In the genomic region with DNA sequence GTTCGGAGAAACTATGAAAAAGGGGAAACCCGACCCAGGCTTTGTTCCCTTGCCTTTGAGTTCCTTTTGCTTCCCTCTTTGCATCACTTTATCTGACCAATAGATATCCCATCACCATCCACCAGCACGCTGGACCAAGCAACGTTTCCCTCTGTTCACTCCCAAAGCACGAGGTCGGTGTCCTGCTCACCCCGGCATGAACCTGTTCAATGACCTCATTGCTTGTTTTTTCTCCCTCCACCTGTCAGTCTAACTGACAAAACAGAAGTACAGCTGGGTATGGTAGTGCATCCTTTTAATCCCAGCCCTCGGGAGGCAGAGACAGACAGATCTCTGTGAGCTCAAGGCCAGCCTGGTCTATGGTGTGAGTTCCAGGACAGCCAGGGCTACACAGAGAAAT, we compare ENCODE assay signal across 35 mouse cellular contexts.
"Had no signal": no experiment of that assay in that cellular context is flagged by ENCODE, and none has a peak within 500 bp of the region (broad histone marks: within the 10 kb centered on the region; RNA-seq: fewer than 3 reads in every experiment).

No protein-coding gene starts in this region.

- H3K9ac ChIP-seq: heart, embryonic 12.5 days; heart, embryonic 13.5 days; heart, embryonic 15.5 days; hindbrain, embryonic 12.5 days; hindbrain, embryonic 13.5 days; hindbrain, embryonic 14.5 days; hindbrain, embryonic 15.5 days; intestine, embryonic 15.5 days; kidney, embryonic 15.5 days had no signal

- DNase-seq: heart, adult 2 months; heart, postnatal 10 days; heart, postnatal 14 days; heart, postnatal 36 days; heart, postnatal 4 days; kidney, adult 11 months; kidney, adult 18-20 months; kidney, adult 2 months; kidney, adult 8-10 months; kidney, adult 9 months; kidney, postnatal 10 days; kidney, postnatal 14 days; kidney, postnatal 25 days; kidney, postnatal 36 days; kidney, postnatal 4 days; layer of hippocampus, adult 9-11 months had no signal

- H3K27ac ChIP-seq: heart, adult 2 months; heart, embryonic 10.5 days; heart, embryonic 13.5 days; heart, embryonic 15.5 days; hindbrain, embryonic 10.5 days; hindbrain, embryonic 12.5 days; hindbrain, embryonic 13.5 days; hindbrain, embryonic 14.5 days; hindbrain, embryonic 15.5 days; hindbrain, postnatal 0 days; intestine, embryonic 15.5 days; kidney, embryonic 15.5 days; kidney, postnatal 0 days; layer of hippocampus, adult 2 months had no signal

- H3K4me3 ChIP-seq: heart, adult 2 months; heart, embryonic 10.5 days; heart, embryonic 12.5 days; heart, embryonic 13.5 days; heart, embryonic 15.5 days; hindbrain, embryonic 10.5 days; hindbrain, embryonic 12.5 days; hindbrain, embryonic 13.5 days; hindbrain, embryonic 15.5 days; intestine, embryonic 15.5 days; kidney, embryonic 15.5 days; layer of hippocampus, adult 2 months had no signal

- H3K36me3 ChIP-seq: heart, embryonic 15.5 days; hindbrain, embryonic 13.5 days; hindbrain, embryonic 15.5 days; intestine, embryonic 15.5 days; kidney, embryonic 15.5 days had no signal

- ATAC-seq: hindbrain, embryonic 16.5 days; hindbrain, postnatal 0 days; inflammation-experienced regulatory T-cells, adult 6 months; intestine, embryonic 15.5 days; intestine, embryonic 16.5 days; intestine, postnatal 0 days had no signal

- H3K4me2 ChIP-seq: heart, embryonic 11.5 days; heart, embryonic 12.5 days; heart, embryonic 13.5 days; heart, embryonic 15.5 days; hindbrain, embryonic 12.5 days; hindbrain, embryonic 13.5 days; hindbrain, embryonic 14.5 days; hindbrain, embryonic 15.5 days; intestine, embryonic 15.5 days; kidney, embryonic 15.5 days had no signal

- H3K27me3 ChIP-seq: heart, embryonic 12.5 days; heart, embryonic 13.5 days; heart, embryonic 15.5 days; hindbrain, embryonic 12.5 days; hindbrain, embryonic 13.5 days; hindbrain, embryonic 15.5 days; intestine, embryonic 15.5 days; kidney, embryonic 15.5 days had no signal

- H3K9me3 ChIP-seq: heart, embryonic 15.5 days; hindbrain, embryonic 12.5 days; hindbrain, embryonic 13.5 days; hindbrain, embryonic 15.5 days; intestine, embryonic 15.5 days; kidney, embryonic 15.5 days had no signal

- H3K4me1 ChIP-seq: hindbrain, embryonic 12.5 days; hindbrain, embryonic 13.5 days; hindbrain, embryonic 15.5 days; kidney, embryonic 15.5 days had no signal
